Mouse (Mus musculus): Measurements from ENCODE around the gene Tspyl3. TPM values are rescaled to one million over a fixed set of nuclear protein-coding genes. Genes with fewer than 3 reads are reported as not detected.
A peak's percentile ranks its signal among the peaks of the same experiment; 100 is the strongest.

The Tspyl3 gene
- total and polyA plus RNA-seq, 3 experiments, result 4.3 to 47.3 (median 9.8) TPM

DNA sequence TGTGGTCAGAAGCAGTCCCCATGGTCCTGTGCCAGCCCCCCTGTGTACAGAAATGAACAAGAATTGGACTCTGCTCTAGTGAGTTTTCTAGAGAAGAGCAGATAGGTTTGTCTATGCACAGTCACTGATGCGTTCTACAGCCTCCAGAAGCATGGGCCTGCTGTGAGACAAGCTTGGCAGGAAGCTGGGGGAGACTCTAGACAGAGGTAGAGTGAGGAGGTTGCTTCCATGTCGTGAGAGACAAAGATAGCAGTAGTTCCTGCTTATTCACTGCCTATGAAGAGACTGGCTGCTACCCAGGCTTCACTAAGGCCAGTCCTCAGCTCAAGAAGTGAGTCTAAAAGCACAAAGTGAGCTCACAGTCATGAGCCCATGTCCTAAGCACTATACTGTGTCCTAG is 34.0 kb downstream of the Tspyl3 start (continued):
- no peak for TF ChIP-seq USF1 (IDR thresholded peaks at IDR 0.05; ENCODE audit: low read depth, low read length)
- no peak for TF ChIP-seq POLR2AphosphoS5 (IDR thresholded peaks at IDR 0.05; ENCODE audit: borderline replicate concordance, low read depth, low read length)

DNA sequence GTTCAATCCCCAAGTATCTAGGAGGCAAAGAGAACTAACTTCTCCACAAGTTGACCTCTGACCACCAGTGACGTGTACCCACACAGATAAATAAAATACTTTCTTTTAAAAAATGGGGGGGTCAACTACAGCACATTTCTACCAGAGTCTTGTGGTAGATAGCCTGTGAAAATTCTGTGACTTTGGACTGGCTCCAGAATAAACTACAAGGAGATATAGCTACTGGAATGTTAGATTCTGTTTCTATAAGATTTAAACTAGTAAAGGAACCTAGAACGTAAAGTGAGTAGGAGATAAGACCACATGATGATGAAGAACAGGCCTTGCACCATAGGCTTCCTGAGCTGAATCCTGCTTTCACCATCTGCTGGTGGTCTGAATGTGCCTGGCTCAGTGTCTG is 37.4 kb downstream of the Tspyl3 start:
- peak; percentile 72 to 76 for TF ChIP-seq EP300 (IDR thresholded peaks at IDR 0.05; ENCODE audit: low read depth in 1 of 2, low read length in 2 of 2)
- no peak for TF ChIP-seq ZKSCAN1 (IDR thresholded peaks at IDR 0.05; ENCODE audit: low read depth, low read length)
- no peak for TF ChIP-seq HCFC1 (IDR thresholded peaks at IDR 0.05; ENCODE audit: low read depth, low read length)
- no peak for TF ChIP-seq CHD1 (IDR thresholded peaks at IDR 0.05; ENCODE audit: low read depth, low read length)
- TF ChIP-seq POLR2AphosphoS2 (IDR thresholded peaks at IDR 0.05; ENCODE audit: low read length), result no peak
- no peak for TF ChIP-seq MAZ (IDR thresholded peaks at IDR 0.05; ENCODE audit: low read depth, low read length)
- TF ChIP-seq BHLHE40 (IDR thresholded peaks at IDR 0.05; ENCODE audit: borderline replicate concordance, low read depth, low read length), result peak; percentile 57; the same call in 1 of the 2 replicates
- TF ChIP-seq GATA1 (IDR thresholded peaks at IDR 0.05; ENCODE audit: low read depth, low read length), result peak; percentile 64; the same call in 1 of the 2 replicates
- TF ChIP-seq JUND (IDR thresholded peaks at IDR 0.05; ENCODE audit: low read depth, low read length), result no peak
- TF ChIP-seq KAT2A (conservative IDR thresholded peaks at IDR 0.05; ENCODE audit: low read depth, low read length), result 0 out of 2 replicates have a peak, but pooled peaks have one; percentile 10
- peak; percentile 83 for TF ChIP-seq ETS1 (IDR thresholded peaks at IDR 0.05; ENCODE audit: low read depth, low read length)
- no peak; the same call in 1 of the 2 replicates for TF ChIP-seq NELFE (IDR thresholded peaks at IDR 0.05; ENCODE audit: low read depth, low read length)
- TF ChIP-seq ZNF384 (IDR thresholded peaks at IDR 0.05; ENCODE audit: low read depth, low read length), result peak; percentile 44; the same call in 1 of the 2 replicates
- TF ChIP-seq RCOR1 (IDR thresholded peaks at IDR 0.05; ENCODE audit: low read depth, low read length), result peak; percentile 81
- TF ChIP-seq MYC (IDR thresholded peaks at IDR 0.05; ENCODE audit: low read depth, low read length), result 0 out of 2 replicates have a peak, but pooled peaks have one; percentile 22
- TF ChIP-seq USF1 (IDR thresholded peaks at IDR 0.05; ENCODE audit: low read depth, low read length), result peak; percentile 32; the same call in 1 of the 2 replicates
- peak; percentile 67; the same call in 1 of the 2 replicates for TF ChIP-seq TCF12 (IDR thresholded peaks at IDR 0.05; ENCODE audit: low read depth, low read length)
- TF ChIP-seq E2F4 (IDR thresholded peaks at IDR 0.05; ENCODE audit: borderline replicate concordance, low read depth, low read length), result 0 out of 2 replicates have a peak, but pooled peaks have one; percentile 40
- TF ChIP-seq MAX (IDR thresholded peaks at IDR 0.05; ENCODE audit: low read length), result peak; percentile 42; the same call in 1 of the 2 replicates
- peak; percentile 35 for TF ChIP-seq TAL1 (IDR thresholded peaks at IDR 0.05; ENCODE audit: low read length)
- 0 out of 2 replicates have a peak, but pooled peaks have one; percentile 15 for TF ChIP-seq MAFK (IDR thresholded peaks at IDR 0.05; ENCODE audit: borderline replicate concordance, low read depth, low read length)
- H3K4me1 ChIP-seq (ENCODE audit: control insufficient read depth in 1 of 2, insufficient read depth in 2 of 2, low read length in 2 of 2), result peaks cover 32 to 55% of the 10 kb centered on the region in 2 experiments
- peak overlapping the region; percentile 59 for H3K27ac ChIP-seq (ENCODE audit: control insufficient read depth, low read depth, low read length)
- H3K27me3 ChIP-seq (ENCODE audit: control insufficient read depth in 1 of 2, insufficient read depth in 2 of 2, low read length in 2 of 2), result no peaks in the 10 kb centered on the region
- H3K4me3 ChIP-seq (ENCODE audit: control insufficient read depth in 1 of 2, insufficient read depth in 1 of 2, low read depth in 2 of 2, low read length in 2 of 2), result no peak overlapping the region
- H3K36me3 ChIP-seq (ENCODE audit: control insufficient read depth in 1 of 2, insufficient read depth in 2 of 2, low read length in 2 of 2), result peaks cover 0 to 53% of the 10 kb centered on the region in 2 experiments; a peak in 3 of 4 replicates
- no peaks in the 10 kb centered on the region for H3K9me3 ChIP-seq (replicated peaks; ENCODE audit: insufficient read depth, low read length)
- H3K79me2 ChIP-seq (ENCODE audit: control insufficient read depth, insufficient read depth, low read length, poor library complexity), result no peaks in the 10 kb centered on the region
- DNase-seq (ENCODE audit: low read depth, low spot score), result peak; percentile 57
- no peak overlapping the region for H3K9ac ChIP-seq (ENCODE audit: control insufficient read depth, low read depth, low read length, poor library complexity, severe bottlenecking)
